Mouse (Mus musculus) testis, adult 2 months (tissue): ENCODE results near the gene Ist1. TPM values are rescaled to one million over a fixed set of nuclear protein-coding genes. Genes with fewer than 3 reads are reported as not detected.

Experiments
- H3K27ac ChIP-seq: fragments of 200-500 bp; 2 replicates; pipeline ENCODE4 v1.5.1; 2012; ENCODE audit warnings: low read depth, low read length; ENCODE audit not compliant: control insufficient read depth, insufficient read depth
- H3K27me3 ChIP-seq: fragments of 200-500 bp; 2 replicates; pipeline ENCODE4 v1.6.1; 2012; ENCODE audit warnings: mild to moderate bottlenecking, low read length, moderate library complexity; ENCODE audit not compliant: control insufficient read depth, insufficient read depth
- H3K36me3 ChIP-seq: fragments of 200-500 bp; 2 replicates; pipeline ENCODE4 v1.6.1; 2012; ENCODE audit warnings: mild to moderate bottlenecking, low read length; ENCODE audit not compliant: control insufficient read depth, insufficient read depth
- H3K4me1 ChIP-seq: fragments of 200-500 bp; 2 replicates; pipeline ENCODE4 v1.6.1; 2012; ENCODE audit warnings: low read length; ENCODE audit not compliant: control insufficient read depth, insufficient read depth
- H3K4me3 ChIP-seq: fragments of 200-500 bp; 2 replicates; pipeline ENCODE4 v1.5.1; 2012; ENCODE audit warnings: low read depth, mild to moderate bottlenecking, low read length, moderate library complexity, mixed read lengths; ENCODE audit not compliant: control insufficient read depth
- CTCF ChIP-seq: fragments of 200-500 bp; IDR thresholded peaks from 2 replicates; pipeline ENCODE4 v1.5.1; 2012; ENCODE audit warnings: low read depth, mild to moderate bottlenecking, inconsistent platforms, low read length, moderate library complexity; ENCODE audit not compliant: control insufficient read depth, insufficient read depth, insufficient replicate concordance
- POLR2A ChIP-seq: fragments of 200-500 bp; IDR thresholded peaks from 2 replicates; pipeline ENCODE4 v1.6.1; 2012; ENCODE audit warnings: low read depth, mild to moderate bottlenecking, inconsistent platforms, low read length, moderate library complexity; ENCODE audit not compliant: control insufficient read depth
- polyA plus RNA-seq: library from polyadenylated mRNA; depleted of rRNA; stranded (reverse); fragments of >200 nt; gene quantifications from 2 replicates; pipeline ENCODE4 v1.2.3, GENCODE M21; 2012

The Ist1 gene
- polyA plus RNA-seq, 1 experiment, result 31.8 TPM

DNA sequence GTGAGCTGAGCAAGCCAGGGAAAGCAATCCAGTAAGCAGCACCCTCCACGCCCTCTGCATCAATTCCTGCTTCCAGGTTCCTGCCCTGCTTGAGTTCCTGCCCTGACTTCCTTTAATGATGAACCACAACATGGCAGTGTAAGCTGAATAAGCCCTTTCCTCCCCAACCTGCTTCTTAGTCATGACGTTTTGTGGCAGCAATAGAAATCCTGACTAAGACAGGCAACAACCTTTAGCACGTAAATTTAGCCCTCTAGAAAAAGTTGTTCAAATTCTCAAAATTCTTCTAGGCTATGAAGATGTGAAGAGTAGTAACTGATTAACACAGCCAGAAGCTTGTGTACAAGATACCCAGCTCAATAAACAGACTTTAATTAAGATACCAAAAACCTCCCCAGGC, 11.5 kb downstream of the Ist1 start:
- no peak overlapping the region for H3K27ac ChIP-seq
- H3K4me3 ChIP-seq, result no peak overlapping the region
- no peak for TF ChIP-seq POLR2A
- no peak for TF ChIP-seq CTCF
- H3K4me1 ChIP-seq, result no peaks in the 10 kb centered on the region
- no peaks in the 10 kb centered on the region for H3K27me3 ChIP-seq
- peaks cover 1% of the 10 kb centered on the region for H3K36me3 ChIP-seq

DNA sequence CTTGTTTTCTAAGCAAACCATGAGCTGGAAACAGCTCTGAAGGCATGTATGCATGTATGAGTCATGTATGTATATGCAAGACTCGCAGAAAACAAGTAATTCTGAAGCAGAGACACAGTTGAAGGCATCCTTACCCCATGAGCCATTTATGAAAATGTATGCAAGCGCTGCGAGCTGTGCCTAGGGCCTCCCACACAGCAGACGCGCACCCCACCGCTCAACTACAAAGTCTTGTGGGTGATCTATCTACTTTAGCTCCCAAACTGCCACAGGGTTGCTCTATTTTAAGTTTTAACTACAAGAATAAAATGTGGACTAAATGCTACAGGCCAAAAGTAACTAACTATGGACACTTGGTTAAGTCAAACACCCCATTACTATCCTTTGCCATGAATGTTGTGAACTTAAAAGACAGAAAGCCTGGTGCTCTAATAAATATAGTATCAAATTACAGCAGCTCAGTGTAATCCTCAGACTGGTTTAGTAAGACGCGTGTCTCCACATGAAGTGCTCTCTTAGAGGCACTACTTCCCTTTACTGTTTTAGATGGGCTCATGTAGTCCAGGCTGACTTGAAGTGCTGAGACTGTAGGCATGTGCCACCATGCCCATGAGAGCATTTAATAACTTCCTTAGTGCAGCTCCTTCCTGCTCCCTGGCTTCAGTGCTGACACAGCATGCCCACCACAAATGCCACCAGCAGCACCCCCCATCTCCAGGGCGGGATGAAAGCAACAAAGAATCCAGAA, 17.0 kb downstream of the Ist1 start:
- Histone ChIP-seq H3K4me1 (no peaks in the 10 kb centered on the region), H3K4me3 (no peak overlapping the region), H3K27ac (no peak overlapping the region), H3K27me3 (no peaks in the 10 kb centered on the region), H3K36me3 (peaks cover 2% of the 10 kb centered on the region)
- no peak for TF ChIP-seq CTCF
- TF ChIP-seq POLR2A, result no peak

DNA sequence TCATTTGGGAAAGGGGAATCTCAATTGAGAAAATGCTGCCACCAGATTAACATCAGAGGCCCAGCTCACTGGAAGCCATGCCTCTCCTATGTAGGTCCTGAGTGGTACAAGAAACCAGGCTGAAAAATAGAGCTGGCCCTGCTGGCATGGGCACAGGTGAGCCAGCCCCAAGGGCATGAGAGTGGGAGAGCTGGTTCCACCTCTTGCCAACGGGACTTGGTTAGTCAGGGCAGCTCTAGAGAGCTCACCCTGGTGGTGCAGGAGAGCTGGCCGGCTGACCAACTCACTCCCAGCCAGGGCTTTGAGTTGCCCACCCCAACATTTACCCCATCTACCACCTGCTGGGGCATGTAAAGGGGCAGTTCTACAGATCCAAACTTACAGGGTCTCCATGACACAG, 19.5 kb downstream of the Ist1 start:
- no peaks in the 10 kb centered on the region for H3K4me1 ChIP-seq
- no peak overlapping the region for H3K27ac ChIP-seq
- no peaks in the 10 kb centered on the region for H3K27me3 ChIP-seq
- TF ChIP-seq POLR2A (no peak), CTCF (no peak)
- no peak overlapping the region for H3K4me3 ChIP-seq
- H3K36me3 ChIP-seq, result peaks cover 2% of the 10 kb centered on the region

DNA sequence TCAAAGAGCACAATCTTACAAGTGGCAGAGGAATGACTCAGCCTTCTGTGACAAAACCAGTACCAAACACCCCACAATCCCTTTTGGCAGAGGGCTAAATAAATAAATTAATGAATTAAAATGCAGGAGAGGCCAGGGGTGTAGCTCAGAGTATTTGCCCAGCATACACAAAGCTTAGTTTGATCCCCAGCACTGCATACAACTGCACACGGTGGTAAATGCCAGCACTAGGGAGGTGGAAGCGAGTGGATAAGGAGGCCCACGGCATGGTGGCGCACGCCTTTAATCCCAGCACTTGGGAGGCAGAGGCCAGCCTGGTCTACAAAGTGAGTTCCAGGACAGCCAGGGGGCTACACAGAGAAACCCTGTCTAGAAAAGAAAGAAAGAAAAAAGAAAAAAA, 20.4 kb downstream of the Ist1 start:
- Histone ChIP-seq H3K4me1 (no peaks in the 10 kb centered on the region), H3K36me3 (peaks cover 3% of the 10 kb centered on the region), H3K27me3 (no peaks in the 10 kb centered on the region), H3K27ac (no peak overlapping the region), H3K4me3 (no peak overlapping the region)
- TF ChIP-seq POLR2A, result no peak
- no peak for TF ChIP-seq CTCF

DNA sequence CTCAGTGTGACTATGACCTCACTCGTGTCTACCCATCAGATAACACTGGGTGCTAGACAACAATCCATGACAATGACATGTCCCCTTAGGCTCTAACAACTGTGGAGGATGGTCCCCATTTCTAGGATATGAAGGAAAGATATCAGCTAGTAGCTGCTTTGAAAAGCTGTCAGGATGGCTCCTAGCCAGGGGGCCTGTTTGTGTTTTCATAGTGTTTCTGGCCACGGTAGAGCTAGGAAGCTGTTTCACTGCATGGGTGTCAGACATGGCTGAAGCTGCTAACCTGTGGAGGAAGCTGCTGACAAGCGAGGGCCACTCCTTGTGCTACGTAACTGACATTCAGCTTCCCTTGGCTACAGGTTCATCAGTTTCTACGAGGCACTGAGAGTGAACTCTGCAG, 26.4 kb downstream of the Ist1 start:
- Histone ChIP-seq H3K4me3 (no peak overlapping the region), H3K36me3 (0 out of 2 replicates have a peak, but pooled peaks cover 1% of the 10 kb centered on the region), H3K27ac (no peak overlapping the region), H3K27me3 (no peaks in the 10 kb centered on the region), H3K4me1 (no peaks in the 10 kb centered on the region)
- TF ChIP-seq POLR2A (no peak), CTCF (no peak)

DNA sequence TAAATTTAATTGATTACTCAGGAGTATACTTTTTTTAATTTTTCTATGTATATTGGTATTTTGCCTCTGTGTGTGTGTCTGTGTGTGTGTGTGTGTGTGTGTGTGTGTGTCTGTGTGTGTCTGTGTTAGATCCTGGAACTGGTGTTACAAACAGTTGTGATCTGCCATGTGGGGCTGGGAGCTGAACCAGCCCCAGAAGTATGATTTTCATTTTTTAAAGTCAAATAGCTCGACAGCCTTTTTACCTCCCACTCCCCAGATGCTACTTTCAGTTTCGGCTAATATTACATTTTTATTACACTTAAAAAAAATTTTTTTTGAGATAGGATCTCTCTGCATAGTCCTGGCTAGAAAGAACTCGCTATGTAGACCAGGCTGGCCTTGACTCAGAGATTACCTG, 30.7 kb downstream of the Ist1 start:
- H3K4me3 ChIP-seq, result no peak overlapping the region
- no peaks in the 10 kb centered on the region for H3K4me1 ChIP-seq
- TF ChIP-seq CTCF (no peak), POLR2A (no peak)
- no peaks in the 10 kb centered on the region for H3K36me3 ChIP-seq
- H3K27me3 ChIP-seq, result no peaks in the 10 kb centered on the region
- no peak overlapping the region for H3K27ac ChIP-seq

DNA sequence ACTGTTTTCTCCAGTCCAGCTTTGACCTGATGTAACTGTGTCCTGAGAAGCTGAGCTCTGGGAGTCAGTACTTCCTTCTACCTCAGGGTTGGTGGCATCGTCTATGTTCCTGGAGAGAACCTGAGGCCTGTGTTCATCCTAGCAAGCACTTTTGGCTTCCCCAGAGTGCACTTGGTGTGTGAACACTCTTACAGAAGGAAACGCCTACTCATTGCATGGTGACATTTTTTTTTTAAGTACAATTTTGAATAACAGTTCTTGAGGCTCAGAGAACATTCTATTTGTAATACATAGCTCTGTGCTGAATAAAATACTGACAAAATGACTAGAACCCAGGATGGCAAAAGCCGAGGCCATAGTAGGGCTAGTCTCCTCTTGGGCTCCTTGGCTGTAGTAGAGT, 36.2 kb downstream of the Ist1 start:
- no peak overlapping the region for H3K4me3 ChIP-seq
- no peak for TF ChIP-seq POLR2A
- TF ChIP-seq CTCF, result no peak
- H3K27me3 ChIP-seq, result no peaks in the 10 kb centered on the region

DNA sequence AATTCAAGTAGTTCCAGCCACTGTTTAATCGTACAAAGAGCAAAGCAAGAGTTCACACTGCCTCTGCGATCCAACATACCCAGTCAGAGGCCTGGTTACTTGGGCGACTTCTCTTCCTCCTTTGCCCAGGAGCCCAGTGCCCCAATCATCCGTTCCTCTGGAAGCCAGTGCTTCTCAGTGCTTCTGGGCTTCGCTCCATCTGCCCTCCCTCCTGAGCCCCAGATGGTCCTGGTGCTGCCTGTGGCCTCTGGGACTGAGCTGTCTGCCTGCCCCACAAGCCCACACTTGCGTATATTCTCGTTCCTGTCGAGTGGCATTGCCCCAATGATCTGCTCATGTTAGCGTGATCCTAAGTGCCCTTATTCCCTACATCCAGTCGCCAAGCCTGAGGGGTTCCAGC, 42.3 kb downstream of the Ist1 start:
- H3K27me3 ChIP-seq, result no peaks in the 10 kb centered on the region
- H3K36me3 ChIP-seq, result no peaks in the 10 kb centered on the region
- no peak overlapping the region for H3K4me3 ChIP-seq
- no peak for TF ChIP-seq POLR2A
- TF ChIP-seq CTCF, result no peak
- no peak overlapping the region for H3K27ac ChIP-seq
- no peaks in the 10 kb centered on the region for H3K4me1 ChIP-seq

More for the DNA sequence above, 36.2 kb downstream of the Ist1 start:
- no peak overlapping the region for H3K27ac ChIP-seq
- H3K36me3 ChIP-seq, result no peaks in the 10 kb centered on the region
- H3K4me1 ChIP-seq, result no peaks in the 10 kb centered on the region; the same call in 1 of the 2 replicates
